In the genomic region with DNA sequence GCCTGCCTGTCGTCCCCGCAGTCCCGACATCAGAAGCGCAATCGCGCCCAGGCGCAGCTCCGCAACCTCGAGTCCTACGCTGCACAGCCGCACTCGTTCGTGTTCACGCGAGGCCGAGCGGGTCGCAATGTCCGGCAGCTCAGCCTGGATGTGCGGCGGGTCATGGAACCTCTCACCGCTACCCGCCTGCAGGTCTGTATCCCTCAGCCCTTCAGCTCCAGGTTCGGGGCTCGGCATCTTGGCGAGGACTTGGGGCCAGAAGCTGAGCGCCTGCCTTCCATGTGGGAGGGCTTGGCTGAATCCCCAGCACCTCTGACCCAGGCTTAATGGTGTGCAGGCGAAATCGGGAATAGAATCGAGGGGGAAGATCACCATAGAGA, we compare ENCODE assay signal across 7 mouse cellular contexts. TPM values are rescaled to one million over a fixed set of nuclear protein-coding genes. Genes with fewer than 3 reads are reported as not detected.
DNase-seq lines count a peak whose midpoint lies in the region; ATAC-seq and TF ChIP-seq lines count a peak whose summit lies in the region.

No protein-coding gene starts in this region.

- H3K4me3 ChIP-seq in lung, embryonic 15.5 days = peak overlapping the region; percentile 82
- peak overlapping the region; percentile 98 for H3K4me3 ChIP-seq in embryonic facial prominence, embryonic 15.5 days (replicated peaks)
- peak overlapping the region; percentile 98 for H3K4me3 ChIP-seq in limb, embryonic 10.5 days
- H3K4me3 ChIP-seq in olfactory bulb, adult 2 months (ENCODE audit: insufficient read depth, low read depth, low read length) = peak overlapping the region; percentile 62

- H3K4me2 ChIP-seq in lung, embryonic 15.5 days = peak overlapping the region; percentile 73
- peak overlapping the region; percentile 76 for H3K4me2 ChIP-seq in embryonic facial prominence, embryonic 15.5 days (replicated peaks)

- H3K9ac ChIP-seq in lung, embryonic 15.5 days = peak overlapping the region; percentile 89
- peak overlapping the region; percentile 79 for H3K9ac ChIP-seq in embryonic facial prominence, embryonic 15.5 days

- peaks cover 42% of the 10 kb centered on the region for H3K36me3 ChIP-seq in lung, embryonic 15.5 days
- H3K36me3 ChIP-seq in embryonic facial prominence, embryonic 15.5 days = peaks cover 42% of the 10 kb centered on the region
- H3K36me3 ChIP-seq in limb, embryonic 10.5 days = peaks cover 43% of the 10 kb centered on the region

- no peaks in the 10 kb centered on the region for H3K27me3 ChIP-seq in lung, embryonic 15.5 days
- H3K27me3 ChIP-seq in embryonic facial prominence, embryonic 15.5 days = no peaks in the 10 kb centered on the region
- no peaks in the 10 kb centered on the region for H3K27me3 ChIP-seq in limb, embryonic 10.5 days (ENCODE audit: low read depth, poor library complexity, severe bottlenecking)

- peaks cover 11% of the 10 kb centered on the region for H3K4me1 ChIP-seq in lung, embryonic 15.5 days
- peaks cover 12% of the 10 kb centered on the region for H3K4me1 ChIP-seq in embryonic facial prominence, embryonic 15.5 days
- H3K4me1 ChIP-seq in limb, embryonic 10.5 days = peaks cover 18% of the 10 kb centered on the region
- peaks cover 8% of the 10 kb centered on the region; the same call in 1 of the 2 replicates for H3K4me1 ChIP-seq in olfactory bulb, adult 2 months (ENCODE audit: control insufficient read depth, insufficient read depth, low read length)

- H3K27ac ChIP-seq in lung, embryonic 15.5 days = peak overlapping the region; percentile 92
- peak overlapping the region; percentile 95 for H3K27ac ChIP-seq in embryonic facial prominence, embryonic 15.5 days (replicated peaks)
- H3K27ac ChIP-seq in limb, embryonic 10.5 days = peak overlapping the region; percentile 93
- H3K27ac ChIP-seq in olfactory bulb, adult 2 months (ENCODE audit: insufficient read depth, low read depth, low read length) = no peak overlapping the region

- no peaks in the 10 kb centered on the region for H3K9me3 ChIP-seq in lung, embryonic 15.5 days
- H3K9me3 ChIP-seq in embryonic facial prominence, embryonic 15.5 days (replicated peaks) = no peaks in the 10 kb centered on the region
- no peaks in the 10 kb centered on the region for H3K9me3 ChIP-seq in limb, embryonic 10.5 days (replicated peaks)

- ATAC-seq in lung, embryonic 15.5 days (ENCODE audit: borderline replicate concordance, extremely low read depth, low FRiP score, low TSS enrichment) = peak; percentile 37
- ATAC-seq in embryonic facial prominence, embryonic 15.5 days (ENCODE audit: insufficient number of reproducible peaks, low FRiP score, low TSS enrichment, low read depth) = peak; percentile 56; the same call in 1 of the 2 replicates

- no peak for TF ChIP-seq CTCF in olfactory bulb, adult 2 months (IDR thresholded peaks at IDR 0.05; ENCODE audit: insufficient read depth, low read depth, low read length)

- DNase-seq in lung, postnatal 14 days = no peak
- no peak for DNase-seq in limb, embryonic 10.5 days (ENCODE audit: low spot score)
- no peak for DNase-seq in layer of hippocampus, postnatal 25 days (ENCODE audit: extremely low spot score in 1 of 2, low spot score in 1 of 2)
- no peak for DNase-seq in embryo, embryonic 10 days (ENCODE audit: low spot score)

- WGBS in lung, embryonic 15.5 days = under 1% methylated on average over 30 of the region's 30 CpGs
- WGBS in embryonic facial prominence, embryonic 15.5 days = under 1% methylated on average over 30 of the region's 30 CpGs
- under 1% methylated on average over 30 of the region's 30 CpGs for WGBS in limb, embryonic 10.5 days
- WGBS in olfactory bulb, adult 2 months = 0% methylated on average over 30 of the region's 30 CpGs

- no peak for TF ChIP-seq POLR2A in olfactory bulb, adult 2 months (IDR thresholded peaks at IDR 0.05; ENCODE audit: insufficient read depth, low read depth, low read length)

RNA-seq across cellular contexts. Expression of a gene that starts 0.4 kb away (rescaled TPM):
- polyA plus RNA-seq in lung, embryonic 15.5 days (2015; fragmentation: Nextera tagmentation; extraction: Ambion mirVana) = 67.3 and 71.3 TPM in 2 replicates
- polyA plus RNA-seq in embryonic facial prominence, embryonic 15.5 days (2015; fragmentation: Nextera tagmentation; extraction: Ambion mirVana) = 83.2 and 89.9 TPM in 2 replicates
- 103 and 121 TPM in 2 replicates for polyA plus RNA-seq in limb, embryonic 10.5 days (2016; fragmentation: Nextera tagmentation; extraction: Ambion mirVana)
- not detected in 2 replicates for polyA plus RNA-seq in olfactory bulb, adult 2 months (2012; ENCODE audit: insufficient read depth, insufficient read length, low replicate concordance, missing spikeins)
- 10 to 100 TPM; 23.5 to 25.5 TPM for total RNA-seq in layer of hippocampus, postnatal 25 days (2021)

RNA-seq across cellular contexts. Expression of a gene that starts 8.8 kb away (rescaled TPM):
- polyA plus RNA-seq in lung, embryonic 15.5 days (2015; fragmentation: Nextera tagmentation; extraction: Ambion mirVana) = 2.8 and 3.4 TPM in 2 replicates
- polyA plus RNA-seq in embryonic facial prominence, embryonic 15.5 days (2015; fragmentation: Nextera tagmentation; extraction: Ambion mirVana) = 5.0 and 5.4 TPM in 2 replicates
- 2.4 and 2.9 TPM in 2 replicates for polyA plus RNA-seq in limb, embryonic 10.5 days (2016; fragmentation: Nextera tagmentation; extraction: Ambion mirVana)
- polyA plus RNA-seq in olfactory bulb, adult 2 months (2012; ENCODE audit: insufficient read depth, insufficient read length, low replicate concordance, missing spikeins) = not detected in 2 replicates
- total RNA-seq in layer of hippocampus, postnatal 25 days (2021) = 10 to 100 TPM; 10.5 to 11.4 TPM

RNA-seq across cellular contexts. Expression of a gene that starts 10.0 kb away (rescaled TPM):
- polyA plus RNA-seq in lung, embryonic 15.5 days (2015; fragmentation: Nextera tagmentation; extraction: Ambion mirVana) = 281 and 294 TPM in 2 replicates
- 305 and 312 TPM in 2 replicates for polyA plus RNA-seq in embryonic facial prominence, embryonic 15.5 days (2015; fragmentation: Nextera tagmentation; extraction: Ambion mirVana)
- polyA plus RNA-seq in limb, embryonic 10.5 days (2016; fragmentation: Nextera tagmentation; extraction: Ambion mirVana) = 415 and 453 TPM in 2 replicates
- not detected in 2 replicates for polyA plus RNA-seq in olfactory bulb, adult 2 months (2012; ENCODE audit: insufficient read depth, insufficient read length, low replicate concordance, missing spikeins)
- total RNA-seq in layer of hippocampus, postnatal 25 days (2021) = 100 to 1,000 TPM; 118 to 122 TPM

RNA-seq across cellular contexts. Expression of a gene that starts 19.9 kb away (rescaled TPM):
- polyA plus RNA-seq in lung, embryonic 15.5 days (2015; fragmentation: Nextera tagmentation; extraction: Ambion mirVana) = 15.7 and 18.6 TPM in 2 replicates
- polyA plus RNA-seq in embryonic facial prominence, embryonic 15.5 days (2015; fragmentation: Nextera tagmentation; extraction: Ambion mirVana) = 16.5 and 18.4 TPM in 2 replicates
- polyA plus RNA-seq in limb, embryonic 10.5 days (2016; fragmentation: Nextera tagmentation; extraction: Ambion mirVana) = 1.7 and 1.8 TPM in 2 replicates
- 183 TPM in 1 of 2 replicates, not detected in the other for polyA plus RNA-seq in olfactory bulb, adult 2 months (2012; ENCODE audit: insufficient read depth, insufficient read length, low replicate concordance, missing spikeins)
- total RNA-seq in layer of hippocampus, postnatal 25 days (2021) = 10 to 100 TPM; 50.7 to 77.1 TPM
